Mouse (Mus musculus): ENCODE results near the gene Lmo7. TPM values are rescaled to one million over a fixed set of nuclear protein-coding genes. Genes with fewer than 3 reads are reported as not detected.

Gene Lmo7
- polyA plus RNA-seq, 1 experiment, result 164 TPM

- TF ChIP-seq POLR2A (IDR thresholded peaks at IDR 0.05; ENCODE audit: low read depth, low read length), result no peak
- TF ChIP-seq CTCF (IDR thresholded peaks at IDR 0.05; ENCODE audit: extremely low read depth, insufficient read length, insufficient replicate concordance, low read depth, low read length), result no peak
- Histone ChIP-seq H3K4me3 (ENCODE audit: low read depth, low read length) (no peak overlapping the region), H3K27ac (ENCODE audit: insufficient read depth, low read depth, low read length) (no peak overlapping the region), H3K36me3 (ENCODE audit: control insufficient read depth, insufficient read depth, low read length) (no peaks in the 10 kb centered on the region), H3K4me1 (ENCODE audit: control insufficient read depth, insufficient read depth, insufficient read length, low read length) (peaks cover 7% of the 10 kb centered on the region; the same call in 1 of the 2 replicates), H3K27me3 (ENCODE audit: control insufficient read depth, insufficient read depth, low read length) (no peaks in the 10 kb centered on the region)
- 91% methylated on average over 10 of the region's 10 CpGs for WGBS
Measured at GRCm38 (mm10) chr14:101794553-101795177, 64.9 kb downstream of the Lmo7 start.

GRCm38 (mm10) chr14:101797930-101798500 is 68.3 kb downstream of the Lmo7 start:
- 26% methylated on average over 5 of the region's 5 CpGs for WGBS
- peaks cover 7% of the 10 kb centered on the region; the same call in 1 of the 2 replicates for H3K4me1 ChIP-seq (ENCODE audit: control insufficient read depth, insufficient read depth, insufficient read length, low read length)
- no peak overlapping the region for H3K4me3 ChIP-seq (ENCODE audit: low read depth, low read length)
- H3K27me3 ChIP-seq (ENCODE audit: control insufficient read depth, insufficient read depth, low read length), result no peaks in the 10 kb centered on the region
- H3K27ac ChIP-seq (ENCODE audit: insufficient read depth, low read depth, low read length), result peak overlapping the region; percentile 66
- no peaks in the 10 kb centered on the region for H3K36me3 ChIP-seq (ENCODE audit: control insufficient read depth, insufficient read depth, low read length)
- TF ChIP-seq POLR2A (IDR thresholded peaks at IDR 0.05; ENCODE audit: low read depth, low read length) (no peak), CTCF (IDR thresholded peaks at IDR 0.05; ENCODE audit: extremely low read depth, insufficient read length, insufficient replicate concordance, low read depth, low read length) (no peak)

GRCm38 (mm10) chr14:101798766-101799165 is 69.0 kb downstream of the Lmo7 start:
- Histone ChIP-seq H3K27me3 (ENCODE audit: control insufficient read depth, insufficient read depth, low read length) (no peaks in the 10 kb centered on the region), H3K27ac (ENCODE audit: insufficient read depth, low read depth, low read length) (peak overlapping the region; percentile 66; the same call in 1 of the 2 replicates), H3K4me3 (ENCODE audit: low read depth, low read length) (no peak overlapping the region), H3K36me3 (ENCODE audit: control insufficient read depth, insufficient read depth, low read length) (no peaks in the 10 kb centered on the region), H3K4me1 (ENCODE audit: control insufficient read depth, insufficient read depth, insufficient read length, low read length) (peaks cover 7% of the 10 kb centered on the region; the same call in 1 of the 2 replicates)
- WGBS, result 89% methylated on average over 2 of the region's 2 CpGs
- TF ChIP-seq CTCF (IDR thresholded peaks at IDR 0.05; ENCODE audit: extremely low read depth, insufficient read length, insufficient replicate concordance, low read depth, low read length) (no peak), POLR2A (IDR thresholded peaks at IDR 0.05; ENCODE audit: low read depth, low read length) (no peak)

- no peak overlapping the region for H3K27ac ChIP-seq (ENCODE audit: insufficient read depth, low read depth, low read length)
- 79% methylated on average over 1 of the region's 1 CpGs for WGBS
- H3K27me3 ChIP-seq (ENCODE audit: control insufficient read depth, insufficient read depth, low read length), result no peaks in the 10 kb centered on the region
- no peak for TF ChIP-seq CTCF (IDR thresholded peaks at IDR 0.05; ENCODE audit: extremely low read depth, insufficient read length, insufficient replicate concordance, low read depth, low read length)
- TF ChIP-seq POLR2A (IDR thresholded peaks at IDR 0.05; ENCODE audit: low read depth, low read length), result no peak
- no peaks in the 10 kb centered on the region for H3K36me3 ChIP-seq (ENCODE audit: control insufficient read depth, insufficient read depth, low read length)
- no peak overlapping the region for H3K4me3 ChIP-seq (ENCODE audit: low read depth, low read length)
- H3K4me1 ChIP-seq (ENCODE audit: control insufficient read depth, insufficient read depth, insufficient read length, low read length), result peaks cover 7% of the 10 kb centered on the region; the same call in 1 of the 2 replicates
Measured at GRCm38 (mm10) chr14:101801674-101802073, 71.9 kb downstream of the Lmo7 start.

DNA sequence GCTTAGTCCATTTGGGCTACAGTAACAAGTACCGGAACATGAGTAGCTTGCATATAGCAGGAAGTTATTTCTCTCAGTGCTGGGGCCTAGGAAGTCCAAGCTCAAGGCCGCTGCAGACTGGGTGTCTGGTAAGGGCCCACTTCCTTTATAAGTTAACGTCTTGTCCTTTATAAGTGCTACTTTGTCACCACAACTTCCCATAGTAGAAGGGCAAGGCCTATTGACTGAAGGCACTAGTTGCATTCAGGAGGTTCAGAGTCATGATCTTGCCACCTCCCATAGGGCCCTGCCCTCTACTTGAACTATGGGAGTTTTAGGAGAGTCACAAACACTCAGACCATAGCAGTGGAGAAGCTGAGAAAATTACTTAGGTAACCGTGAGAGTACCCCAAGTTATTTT is 74.4 kb downstream of the Lmo7 start:
- Histone ChIP-seq H3K27me3 (ENCODE audit: control insufficient read depth, insufficient read depth, low read length) (no peaks in the 10 kb centered on the region), H3K36me3 (ENCODE audit: control insufficient read depth, insufficient read depth, low read length) (no peaks in the 10 kb centered on the region), H3K4me3 (ENCODE audit: low read depth, low read length) (no peak overlapping the region), H3K4me1 (ENCODE audit: control insufficient read depth, insufficient read depth, insufficient read length, low read length) (no peaks in the 10 kb centered on the region), H3K27ac (ENCODE audit: insufficient read depth, low read depth, low read length) (0 out of 2 replicates have a peak overlapping the region, but pooled peaks have one; percentile 59)
- TF ChIP-seq POLR2A (IDR thresholded peaks at IDR 0.05; ENCODE audit: low read depth, low read length) (no peak), CTCF (IDR thresholded peaks at IDR 0.05; ENCODE audit: extremely low read depth, insufficient read length, insufficient replicate concordance, low read depth, low read length) (no peak)
- WGBS, result 80% methylated on average over 4 of the region's 4 CpGs

DNA sequence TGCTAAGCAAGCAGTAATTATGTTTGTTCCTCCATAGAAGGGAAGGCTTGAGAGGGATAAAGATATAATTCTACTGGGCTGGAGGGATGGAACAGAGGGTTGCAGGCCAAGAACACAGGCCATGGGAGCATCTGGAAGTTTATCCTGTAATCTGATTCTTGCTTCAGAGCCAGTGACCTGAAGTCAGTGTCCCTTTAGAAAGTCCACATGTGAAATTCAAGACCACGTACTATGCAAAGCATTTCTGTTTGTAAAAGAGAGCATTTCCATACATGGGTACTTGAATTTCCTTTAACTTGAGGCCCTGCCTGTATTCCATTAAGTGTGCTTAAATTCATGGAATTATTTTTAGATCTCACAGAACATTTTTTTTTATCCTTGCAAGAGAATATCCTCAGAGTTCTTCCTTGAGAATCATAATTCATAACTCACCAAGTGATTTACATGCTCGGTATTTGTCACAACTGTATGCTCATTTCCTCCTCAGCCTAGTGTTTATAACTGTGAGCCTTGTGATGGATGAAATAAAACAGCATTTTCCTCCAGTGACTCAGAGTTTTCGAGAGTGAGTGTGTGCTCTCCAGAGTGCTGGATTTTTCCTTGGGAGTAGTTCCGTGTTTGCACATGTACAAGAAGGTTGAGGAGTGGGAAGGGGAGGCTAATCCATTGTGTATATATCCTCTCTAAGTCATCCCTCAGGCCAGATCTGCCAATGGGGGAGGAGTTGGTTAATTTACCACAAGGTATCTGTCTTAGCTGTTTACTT is 75.0 kb downstream of the Lmo7 start:
- H3K36me3 ChIP-seq (ENCODE audit: control insufficient read depth, insufficient read depth, low read length), result no peaks in the 10 kb centered on the region
- 40% methylated on average over 4 of the region's 4 CpGs for WGBS
- H3K27ac ChIP-seq (ENCODE audit: insufficient read depth, low read depth, low read length), result peak overlapping the region; percentile 59; the same call in 1 of the 2 replicates
- TF ChIP-seq POLR2A (IDR thresholded peaks at IDR 0.05; ENCODE audit: low read depth, low read length) (no peak), CTCF (IDR thresholded peaks at IDR 0.05; ENCODE audit: extremely low read depth, insufficient read length, insufficient replicate concordance, low read depth, low read length) (no peak)
- no peaks in the 10 kb centered on the region for H3K4me1 ChIP-seq (ENCODE audit: control insufficient read depth, insufficient read depth, insufficient read length, low read length)
- H3K27me3 ChIP-seq (ENCODE audit: control insufficient read depth, insufficient read depth, low read length), result no peaks in the 10 kb centered on the region
- H3K4me3 ChIP-seq (ENCODE audit: low read depth, low read length), result no peak overlapping the region

GRCm38 (mm10) chr14:101805328-101805697 is 75.6 kb downstream of the Lmo7 start:
- TF ChIP-seq CTCF (IDR thresholded peaks at IDR 0.05; ENCODE audit: extremely low read depth, insufficient read length, insufficient replicate concordance, low read depth, low read length) (no peak), POLR2A (IDR thresholded peaks at IDR 0.05; ENCODE audit: low read depth, low read length) (no peak)
- Histone ChIP-seq H3K36me3 (ENCODE audit: control insufficient read depth, insufficient read depth, low read length) (no peaks in the 10 kb centered on the region), H3K27me3 (ENCODE audit: control insufficient read depth, insufficient read depth, low read length) (no peaks in the 10 kb centered on the region), H3K27ac (ENCODE audit: insufficient read depth, low read depth, low read length) (0 out of 2 replicates have a peak overlapping the region, but pooled peaks have one; percentile 46), H3K4me3 (ENCODE audit: low read depth, low read length) (no peak overlapping the region), H3K4me1 (ENCODE audit: control insufficient read depth, insufficient read depth, insufficient read length, low read length) (no peaks in the 10 kb centered on the region)
- WGBS, result 32% methylated on average over 7 of the region's 7 CpGs
